Mouse (Mus musculus) lung, postnatal 0 days (tissue): ENCODE data around the gene Gm10273.

Source experiments
- CTCF ChIP-seq: IDR thresholded peaks from 2 replicates; pipeline ENCODE4 v1.5.1; 2016; ENCODE audit warnings: antibody characterized with exemption, mild to moderate bottlenecking
- EP300 ChIP-seq: IDR thresholded peaks from 2 replicates; pipeline ENCODE4 v1.6.1; 2016; ENCODE audit warnings: antibody characterized with exemption, mild to moderate bottlenecking, control low read depth

- TF ChIP-seq EP300 = no peak
- no peak for TF ChIP-seq CTCF
Measured at GRCm38 (mm10) chr10:59389652-59390051, 5.8 kb upstream of the Gm10273 start.
